Mouse (Mus musculus): Measurements from ENCODE around the gene Ippk.
A peak's percentile ranks its signal among the peaks of the same experiment; 100 is the strongest.

Ippk gene

DNA sequence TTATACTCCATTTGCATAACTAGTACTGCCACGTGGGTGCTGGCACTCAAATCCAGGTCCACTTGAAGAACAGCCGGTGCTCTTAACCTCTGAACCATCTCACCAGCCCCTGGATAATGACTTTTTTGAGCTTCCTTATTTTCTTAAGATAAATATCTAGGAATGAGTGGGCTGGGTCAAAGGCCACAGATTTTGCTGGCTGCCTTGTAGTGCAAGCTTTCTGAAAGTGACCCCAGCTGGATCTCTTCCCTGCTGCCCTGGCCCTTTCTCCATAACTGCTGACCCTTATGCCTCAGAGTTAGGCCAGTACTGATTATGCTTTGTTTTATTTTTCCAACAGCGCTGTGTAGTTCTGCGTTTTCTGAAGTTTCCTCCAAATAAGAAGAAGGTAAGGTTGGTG is 9.5 kb downstream of the Ippk start:
- no peak for DNase-seq (ENCODE audit: low spot score)

DNA sequence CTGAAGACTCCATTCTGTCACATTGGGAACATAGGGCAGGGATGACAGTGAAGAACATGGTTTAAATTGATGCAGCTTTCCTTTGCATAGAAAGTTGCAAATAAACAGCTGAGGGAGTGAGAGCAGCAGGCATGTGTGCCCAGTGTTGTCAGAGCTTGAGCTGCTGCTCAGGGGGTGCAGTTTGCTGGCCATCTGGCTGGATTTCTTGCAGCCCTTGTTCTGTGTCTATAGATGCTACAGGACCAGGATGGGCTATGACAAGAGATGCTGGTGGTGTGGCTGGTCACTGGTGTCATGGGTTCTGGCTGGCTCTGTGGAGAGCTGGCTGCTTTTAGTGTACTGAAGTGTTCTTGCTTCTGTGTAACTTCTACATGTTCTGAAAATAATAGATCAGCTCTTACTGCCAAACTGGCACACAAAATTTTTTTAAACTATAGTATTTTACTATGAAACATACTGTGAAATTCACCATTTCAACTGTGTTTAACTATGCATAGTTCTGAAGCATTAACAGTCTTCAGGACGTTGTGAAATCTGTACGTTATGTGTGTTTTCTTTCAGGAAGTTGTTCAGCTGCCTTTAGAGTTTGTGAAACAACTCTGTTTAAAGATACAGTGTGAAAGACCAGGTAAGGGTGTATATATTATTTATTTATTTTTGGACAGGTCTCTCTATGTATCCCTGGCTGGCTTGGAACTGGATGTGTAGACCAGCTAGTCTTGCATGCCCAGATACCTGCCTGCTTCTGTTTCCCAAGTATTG is 12.4 kb downstream of the Ippk start:
- DNase-seq (ENCODE audit: low spot score): no peak

DNA sequence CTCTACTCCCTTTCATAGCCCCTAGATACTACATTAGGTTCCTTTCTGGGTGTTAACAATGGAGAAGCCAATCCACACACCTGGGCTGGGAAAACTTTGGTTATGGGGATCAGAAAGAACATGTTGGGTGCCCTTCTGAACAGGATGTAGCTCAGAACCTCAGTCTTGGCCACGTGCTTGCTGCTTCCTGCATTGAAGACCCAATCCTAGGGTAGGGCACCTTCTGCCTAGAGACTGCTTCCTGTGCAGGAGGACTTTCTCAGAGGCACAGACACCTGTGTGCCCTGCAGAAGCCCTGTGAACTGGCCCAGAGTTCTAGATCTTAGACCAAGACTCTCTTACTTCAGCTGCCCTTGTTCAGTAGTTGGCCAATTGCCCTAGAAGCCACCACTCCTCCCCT is 14.7 kb downstream of the Ippk start:
- DNase-seq (ENCODE audit: low spot score): no peak

DNA sequence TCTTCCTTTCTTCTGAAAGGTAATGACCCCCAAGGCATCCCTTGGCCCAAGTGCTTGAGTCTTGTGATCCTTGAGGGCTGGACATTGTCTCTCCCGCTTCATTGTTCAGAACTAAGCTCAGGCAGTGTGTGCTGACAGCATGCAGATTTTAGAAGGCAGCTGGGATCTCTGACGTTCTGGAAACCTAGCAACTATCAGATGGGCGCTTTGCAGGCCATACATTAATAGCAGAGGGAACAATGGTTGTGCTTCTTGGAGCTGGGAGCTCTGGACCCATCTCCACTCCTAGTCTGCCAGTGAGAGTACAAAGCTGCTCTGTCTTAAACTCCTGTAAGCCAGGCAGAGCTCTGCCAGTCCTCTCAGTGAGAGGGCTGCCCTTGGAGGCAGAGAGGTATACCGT is 15.1 kb downstream of the Ippk start:
- no peak for DNase-seq (ENCODE audit: low spot score)

DNA sequence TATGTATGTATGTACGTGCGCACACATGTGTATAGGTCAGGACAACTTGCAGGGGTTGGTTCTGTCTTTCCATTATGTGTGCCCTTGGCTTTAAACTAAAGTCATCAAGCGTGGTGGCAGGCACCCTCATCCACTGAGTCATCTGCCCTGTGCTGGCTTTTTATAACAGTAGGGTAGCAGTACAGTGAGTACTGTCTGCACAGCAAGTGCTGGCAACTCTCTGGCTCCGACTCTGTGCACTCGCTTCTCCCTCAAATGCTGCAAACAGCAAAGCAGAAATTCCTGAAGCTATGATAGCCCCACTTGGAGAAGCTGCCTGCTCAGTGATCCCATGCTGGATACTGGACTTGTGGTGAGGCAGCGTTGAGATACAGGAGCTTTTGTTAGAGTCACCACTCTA is 23.4 kb downstream of the Ippk start:
- no peak for DNase-seq (ENCODE audit: low spot score)

DNA sequence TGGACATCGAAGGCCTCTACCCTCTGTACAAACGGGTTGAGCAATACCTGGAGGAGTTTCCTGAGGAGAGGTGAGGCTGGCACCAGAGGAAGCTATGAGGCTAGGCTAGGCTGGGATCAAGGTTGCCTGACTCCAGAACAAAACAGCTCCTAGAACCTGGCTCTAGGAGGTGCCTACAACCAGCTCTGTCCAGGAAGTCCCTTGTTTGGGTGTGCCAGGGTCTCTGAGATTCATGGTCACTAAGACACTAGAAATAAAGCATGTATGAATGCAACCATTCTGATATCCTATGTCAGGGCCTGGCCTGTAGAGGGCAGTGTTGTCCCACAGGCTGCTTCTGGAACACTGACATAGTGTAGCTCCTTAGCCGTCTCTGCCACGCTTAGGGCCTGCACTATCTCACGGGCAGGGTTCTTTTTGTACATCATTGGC is 28.3 kb downstream of the Ippk start:
- peak; percentile 89 for DNase-seq (ENCODE audit: low spot score)

DNA sequence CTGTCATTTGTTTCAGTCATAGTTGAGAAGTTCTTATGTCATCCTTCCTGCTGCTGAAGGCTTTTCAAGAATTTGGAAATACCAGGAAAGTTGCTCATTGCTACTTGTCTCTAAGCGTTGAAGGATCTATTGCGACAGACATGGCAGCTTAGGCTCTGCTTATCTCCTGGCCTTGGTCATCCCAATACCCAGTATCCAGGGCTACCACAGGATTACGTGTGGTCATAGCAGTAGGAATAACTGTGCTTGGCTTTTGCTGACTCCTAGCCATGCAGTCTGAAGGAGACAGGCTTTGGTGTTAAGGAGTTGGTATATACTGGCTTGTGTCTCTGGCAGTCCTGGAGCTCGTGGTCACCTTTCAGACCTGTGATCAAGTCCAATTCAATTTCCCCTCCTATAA is 39.2 kb downstream of the Ippk start:
- peak; percentile 70 for DNase-seq (ENCODE audit: low spot score)

DNA sequence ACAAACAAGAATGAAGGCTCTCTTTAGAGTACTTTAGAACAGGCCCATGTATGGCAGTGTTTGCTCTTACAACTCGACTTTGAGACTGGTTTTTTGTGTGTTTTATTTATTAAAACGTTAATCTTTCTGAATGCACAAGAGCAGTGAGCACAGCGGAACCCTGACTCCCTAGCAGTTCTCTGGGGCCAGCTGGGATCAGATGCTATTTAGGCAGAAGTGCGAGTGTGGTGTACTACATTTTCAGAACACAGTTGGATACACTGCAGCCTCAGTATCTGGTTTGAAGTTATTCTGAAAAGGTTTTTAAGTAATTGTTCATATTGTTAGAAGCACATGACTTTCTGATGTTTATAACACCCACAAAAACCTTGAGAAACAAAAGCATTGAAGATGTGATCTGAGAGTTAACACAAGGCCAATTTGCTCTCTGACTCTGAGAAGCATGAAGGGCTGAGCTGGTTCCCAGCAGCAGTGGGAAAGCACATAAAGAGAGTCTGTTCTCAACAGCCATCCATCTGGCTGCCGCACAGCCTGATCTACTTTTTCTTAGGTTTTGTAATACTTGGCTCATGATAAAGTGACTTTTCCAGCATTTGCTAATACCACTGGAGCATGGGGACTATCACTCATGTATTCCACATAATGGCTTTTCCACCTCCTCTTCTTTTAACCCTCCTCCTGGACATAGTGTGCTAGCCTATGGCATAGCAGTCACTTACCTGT is 39.8 kb downstream of the Ippk start:
- peak; percentile 77 for DNase-seq (ENCODE audit: low spot score)

DNA sequence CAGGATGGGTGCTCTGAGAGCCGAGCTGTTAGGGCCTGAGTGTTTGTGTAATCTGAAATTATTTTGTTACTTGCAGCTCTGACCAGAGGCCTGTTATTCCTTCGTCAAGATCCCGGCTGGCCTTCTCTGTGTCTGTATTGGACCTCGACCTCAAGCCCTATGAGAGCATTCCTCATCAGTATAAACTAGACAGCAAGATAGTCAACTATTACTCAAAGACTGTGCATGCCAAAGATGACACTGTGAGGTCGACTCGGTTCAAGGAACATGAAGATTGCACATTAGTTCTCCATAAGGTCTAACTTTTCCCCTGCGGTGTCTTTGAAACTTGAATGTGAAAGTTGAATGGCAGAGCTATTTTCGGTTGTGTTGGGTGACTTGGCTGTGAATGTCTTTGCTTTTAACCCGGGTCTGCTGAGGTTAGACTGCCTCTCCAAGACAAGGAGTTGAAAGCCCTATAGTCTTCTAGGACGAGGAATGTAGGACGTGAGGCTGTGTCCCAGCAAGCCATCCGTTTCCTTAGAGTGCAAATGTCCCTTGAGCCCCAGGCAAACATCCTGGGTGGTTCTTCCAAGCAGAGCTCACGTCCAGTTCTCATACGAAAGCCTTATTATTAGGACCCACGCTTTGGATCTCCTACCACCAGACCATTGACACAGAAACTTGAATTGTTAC is 40.5 kb downstream of the Ippk start:
- DNase-seq (ENCODE audit: low spot score): peak; percentile 44

DNA sequence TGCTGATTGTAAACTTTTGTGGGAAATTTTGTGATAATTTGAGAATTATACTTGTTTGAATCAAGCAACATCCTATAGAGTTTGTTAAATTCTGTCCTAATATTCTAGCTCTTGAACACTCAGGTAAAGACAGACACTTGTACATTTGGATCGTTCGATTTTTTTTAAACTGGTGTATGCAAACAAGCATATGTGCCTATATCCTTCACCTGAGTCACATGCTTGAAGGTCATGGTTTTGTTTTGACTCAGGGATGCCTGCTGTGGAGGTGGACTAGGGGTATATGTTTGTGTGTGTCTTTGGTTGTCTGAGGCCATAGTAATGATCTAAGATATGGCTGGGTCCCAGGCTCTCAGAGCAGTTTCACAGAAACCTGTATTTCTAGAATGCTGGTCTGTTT is 41.9 kb downstream of the Ippk start:
- no peak for DNase-seq (ENCODE audit: low spot score)

DNA sequence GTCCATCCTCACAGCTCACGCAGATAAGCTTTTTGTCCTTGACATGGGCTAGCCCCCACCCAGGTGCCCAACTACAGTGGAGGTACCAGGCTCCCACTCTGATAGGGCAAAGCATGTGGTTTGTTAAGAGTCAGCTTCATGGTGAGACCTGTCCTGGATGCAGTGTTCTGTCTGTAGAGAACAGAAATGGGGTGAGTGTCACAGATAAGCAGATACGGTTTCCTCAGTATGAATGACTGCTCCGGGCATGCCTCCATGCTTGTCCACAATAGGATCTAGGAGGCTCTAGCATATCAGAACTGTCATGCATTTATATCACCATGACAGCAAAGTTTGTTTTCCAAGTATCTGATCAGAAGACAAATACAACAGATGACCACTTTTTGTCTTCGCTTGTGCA is 44.8 kb downstream of the Ippk start:
- no peak for DNase-seq (ENCODE audit: low spot score)

DNA sequence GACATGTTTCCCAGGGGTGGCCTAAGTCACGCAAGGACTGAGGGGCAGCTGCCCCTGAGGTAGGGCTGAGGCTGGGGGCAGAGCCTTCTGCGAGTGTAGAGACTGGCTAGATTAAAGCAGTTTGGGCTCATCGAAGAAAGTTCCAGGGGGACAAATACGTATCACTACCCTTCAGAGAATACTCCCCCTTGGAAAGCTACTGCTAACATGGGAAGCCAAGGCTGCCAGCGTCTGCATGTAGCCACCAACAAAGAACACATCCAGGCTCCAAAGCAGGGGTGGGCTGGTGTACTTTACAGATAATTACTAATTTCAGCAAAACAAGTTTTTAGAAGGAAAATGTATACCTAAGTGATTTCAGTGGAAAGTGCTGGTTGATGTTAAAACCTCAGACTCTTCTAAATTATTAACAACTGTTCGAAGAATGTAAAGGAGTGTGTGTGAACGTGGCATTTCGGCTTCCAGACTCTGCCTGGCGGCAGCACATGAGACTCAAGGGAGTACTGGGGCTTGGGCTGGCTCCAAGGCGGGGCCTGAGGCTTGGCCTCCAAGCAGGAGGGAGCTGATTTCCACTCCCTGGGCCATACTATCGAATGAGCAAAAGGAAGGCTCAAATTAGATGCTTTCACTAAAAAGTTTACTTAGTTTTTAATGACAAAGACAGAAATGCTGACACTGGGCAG is 45.5 kb downstream of the Ippk start:
- peak; percentile 72 for DNase-seq (ENCODE audit: low spot score)

DNA sequence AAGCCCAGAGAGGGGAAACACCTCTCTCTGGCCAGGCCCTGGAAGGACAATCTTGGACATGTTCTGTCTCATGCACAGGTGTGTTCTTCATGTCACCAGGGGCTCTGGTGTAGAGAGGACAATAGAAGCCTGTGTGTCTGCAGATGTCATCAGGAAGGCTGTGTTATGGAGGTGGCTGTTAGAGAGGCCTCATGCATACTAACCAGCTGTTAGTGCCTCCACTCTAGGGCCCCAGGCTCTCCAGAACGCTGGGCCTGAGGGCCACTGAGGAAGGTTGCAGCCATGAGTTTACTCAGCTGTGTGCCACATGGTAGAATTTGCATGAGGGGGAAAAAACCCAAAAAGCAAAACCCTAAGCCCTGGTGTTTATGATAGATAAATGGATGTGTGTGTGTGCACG is 46.5 kb downstream of the Ippk start:
- DNase-seq (ENCODE audit: low spot score): no peak

DNA sequence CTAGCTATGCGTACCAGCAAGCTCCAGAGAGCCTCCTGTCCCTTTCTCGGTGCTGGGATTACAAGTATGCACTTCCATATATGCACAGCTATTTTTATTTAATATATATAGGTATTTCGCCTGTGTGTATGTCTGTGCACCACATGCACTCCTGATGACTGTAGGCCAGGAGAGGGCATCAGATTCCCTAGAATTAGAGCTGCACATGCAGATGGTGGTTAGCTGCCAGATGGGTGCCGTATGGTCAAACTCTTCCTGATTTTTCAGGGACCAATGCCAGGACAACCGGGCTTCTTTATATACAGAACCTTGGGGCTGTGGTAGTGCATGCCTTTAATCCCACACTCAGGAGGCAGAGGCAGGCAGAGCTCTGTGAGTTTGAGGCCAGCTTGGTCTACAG is 48.0 kb downstream of the Ippk start:
- DNase-seq (ENCODE audit: low spot score): no peak

DNA sequence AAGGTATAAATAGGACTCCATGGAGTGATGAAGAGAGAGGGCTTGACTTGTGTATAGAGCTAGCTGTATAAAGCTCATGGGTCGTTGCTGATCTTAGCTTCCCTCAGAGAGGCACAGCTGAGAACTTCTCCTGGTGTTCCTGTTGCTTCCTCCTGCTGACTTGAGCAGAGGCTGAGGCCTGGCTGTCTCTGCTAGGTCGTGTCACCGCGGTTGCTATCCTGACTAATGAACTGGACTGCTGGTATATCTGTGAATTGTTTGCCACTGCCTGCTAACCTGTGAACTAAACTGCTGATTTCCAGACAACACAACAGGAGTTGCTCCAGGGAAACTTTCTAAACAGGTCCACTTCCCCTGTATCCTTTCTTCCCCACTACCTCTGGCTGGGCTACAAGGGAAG is 49.3 kb downstream of the Ippk start:
- no peak for DNase-seq (ENCODE audit: low spot score)

DNA sequence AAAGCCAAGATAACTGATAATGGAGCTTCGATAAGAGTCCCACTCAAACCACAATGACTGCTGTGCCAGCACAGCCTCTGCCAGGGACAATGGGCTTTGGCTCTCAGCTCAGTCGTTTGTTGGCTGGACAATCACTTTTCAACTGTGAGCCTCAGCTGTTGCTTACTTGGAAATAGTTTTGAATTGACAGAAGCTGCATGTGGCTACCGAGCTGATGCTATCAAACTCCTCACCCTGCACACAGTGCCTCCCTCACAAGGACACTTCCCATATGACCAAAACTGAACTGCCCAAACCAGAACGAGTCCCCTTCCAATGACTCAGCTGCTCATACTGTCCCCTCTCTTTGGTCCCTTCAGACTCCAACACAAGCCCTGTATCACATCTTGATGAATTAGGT is 49.8 kb downstream of the Ippk start:
- peak; percentile 64 for DNase-seq (ENCODE audit: low spot score)

DNA sequence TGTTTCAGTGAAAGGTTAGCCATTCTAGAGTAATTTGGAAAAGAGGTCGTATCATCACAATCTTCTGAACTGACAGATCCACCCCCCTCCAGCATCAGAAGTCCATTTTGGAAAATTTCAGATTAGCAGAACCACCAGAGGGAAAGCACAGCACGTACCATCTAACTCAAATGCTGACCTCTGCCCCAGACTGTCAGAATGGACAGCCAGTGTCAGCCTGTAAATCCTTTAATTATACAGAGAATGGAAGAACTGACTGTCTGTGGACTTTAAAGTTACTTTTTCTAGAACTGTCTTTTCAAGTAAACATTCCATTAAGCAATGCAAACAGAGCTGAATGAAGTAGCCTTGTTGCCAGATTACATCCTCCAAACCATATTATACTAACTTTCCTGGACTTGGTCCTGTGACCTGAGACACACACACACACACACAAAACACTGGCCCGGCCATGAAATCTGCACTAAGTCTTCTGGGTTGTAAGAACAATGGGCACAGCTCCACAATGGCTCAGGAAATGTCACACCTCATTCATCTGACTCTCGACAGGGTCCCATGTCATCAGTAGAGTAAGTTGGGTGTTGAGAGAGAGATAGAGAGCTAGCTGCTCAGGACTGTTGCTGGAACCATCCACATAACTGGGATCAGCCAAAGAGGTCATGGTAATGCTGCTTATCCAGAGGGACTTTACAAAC is 51.1 kb downstream of the Ippk start:
- peak; percentile 55 for DNase-seq (ENCODE audit: low spot score)

DNA sequence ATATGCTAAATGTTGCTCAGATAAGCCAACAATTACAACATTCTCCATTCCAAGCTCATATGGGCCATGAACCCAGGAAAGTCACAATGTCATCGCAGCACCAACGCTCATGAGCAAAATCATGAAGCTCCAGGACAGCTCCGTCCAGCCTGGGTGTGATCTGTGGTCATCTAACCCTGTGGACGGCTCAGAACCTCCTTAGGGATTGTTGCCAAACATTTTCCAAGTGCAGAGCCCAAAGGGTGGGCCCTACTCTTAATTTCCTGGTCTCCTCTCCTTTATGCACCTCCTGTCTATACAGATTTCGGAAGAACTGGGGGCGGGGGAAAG is 51.6 kb downstream of the Ippk start:
- DNase-seq (ENCODE audit: low spot score): no peak

DNA sequence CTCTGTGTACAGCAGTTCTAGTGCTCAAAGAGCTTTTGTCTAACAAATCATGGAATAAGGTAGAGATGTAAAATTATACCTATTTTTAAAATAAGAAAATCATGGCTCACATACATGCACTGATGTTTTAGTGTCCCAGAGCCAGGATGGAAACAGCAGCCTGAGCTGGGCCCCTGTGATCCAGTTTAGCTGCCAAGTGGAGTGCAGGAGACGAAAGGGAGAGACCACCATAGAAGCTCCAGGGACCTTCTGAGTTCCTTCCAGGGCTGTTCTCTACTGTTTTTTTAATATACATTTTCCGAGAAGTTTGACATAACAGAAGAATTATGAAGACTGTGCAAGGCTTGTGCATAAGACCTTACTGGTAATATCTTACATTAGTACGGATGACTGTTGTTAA is 56.8 kb downstream of the Ippk start:
- no peak for DNase-seq (ENCODE audit: low spot score)

DNA sequence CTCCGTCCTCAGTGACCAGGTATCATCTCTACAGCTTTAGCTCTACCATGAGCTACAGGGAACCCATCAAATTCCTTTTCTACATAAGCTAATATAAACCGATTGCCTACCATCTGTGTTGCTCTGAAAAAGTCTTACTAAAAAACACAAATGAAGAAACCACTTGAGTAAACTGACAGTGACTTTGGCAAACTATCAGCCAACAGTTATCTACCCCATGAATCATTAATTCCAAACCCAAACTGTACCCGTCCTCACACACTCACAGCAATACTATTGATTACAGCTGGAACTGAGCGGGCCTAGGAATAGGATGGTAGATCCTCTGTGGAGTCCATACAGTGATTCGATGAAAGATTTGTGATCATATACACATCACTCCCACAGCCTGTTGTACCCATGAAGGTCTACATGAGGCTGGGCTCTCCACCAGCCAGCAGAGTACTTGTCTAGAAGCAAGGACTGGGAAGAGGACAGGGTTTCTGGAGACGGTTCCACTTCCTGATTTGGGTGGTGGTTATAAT is 57.9 kb downstream of the Ippk start:
- no peak for DNase-seq (ENCODE audit: low spot score)

DNA sequence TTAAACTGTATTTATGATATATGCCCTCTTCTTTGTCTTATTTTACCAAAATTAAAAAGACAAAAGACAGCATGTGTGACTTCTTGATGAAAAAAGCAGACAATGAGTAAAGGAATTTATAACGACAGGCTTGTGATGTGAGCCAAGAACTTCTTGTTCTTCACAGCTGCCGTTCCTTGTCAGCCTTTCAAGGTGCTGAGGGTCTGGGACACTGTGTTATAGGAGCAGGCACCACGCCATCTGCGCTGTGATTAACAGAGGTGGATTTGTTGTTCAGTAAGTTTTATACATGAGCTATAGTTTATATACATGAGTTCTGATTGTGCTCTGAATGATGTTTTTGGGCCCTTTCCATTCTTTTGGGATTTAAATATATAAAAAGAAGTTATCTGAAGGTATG is 58.4 kb downstream of the Ippk start:
- DNase-seq (ENCODE audit: low spot score): peak; percentile 53

DNA sequence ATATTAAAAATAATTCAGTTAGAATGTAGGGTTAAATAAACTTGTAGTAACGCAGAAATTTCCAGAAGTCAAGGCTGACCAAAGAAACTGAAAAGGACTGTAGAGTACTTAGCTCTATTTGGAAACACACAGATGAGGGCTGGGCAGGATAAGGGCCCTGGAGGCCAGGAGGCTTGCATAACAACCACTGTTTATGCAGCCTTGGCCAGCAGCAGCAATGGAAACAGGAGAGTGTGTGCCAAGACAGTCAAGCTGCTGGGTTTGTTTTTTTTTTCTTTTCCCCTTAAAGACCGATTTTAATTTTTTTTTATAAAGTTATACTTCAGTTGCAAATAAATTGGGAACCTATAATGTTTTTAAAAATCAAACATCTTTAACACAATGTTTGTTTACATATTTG is 59.0 kb downstream of the Ippk start:
- DNase-seq (ENCODE audit: low spot score): peak; percentile 97

Measured in adipocyte (in vitro differentiated cells).